Mouse (Mus musculus): Measurements from ENCODE around the gene Arl3.

DNA sequence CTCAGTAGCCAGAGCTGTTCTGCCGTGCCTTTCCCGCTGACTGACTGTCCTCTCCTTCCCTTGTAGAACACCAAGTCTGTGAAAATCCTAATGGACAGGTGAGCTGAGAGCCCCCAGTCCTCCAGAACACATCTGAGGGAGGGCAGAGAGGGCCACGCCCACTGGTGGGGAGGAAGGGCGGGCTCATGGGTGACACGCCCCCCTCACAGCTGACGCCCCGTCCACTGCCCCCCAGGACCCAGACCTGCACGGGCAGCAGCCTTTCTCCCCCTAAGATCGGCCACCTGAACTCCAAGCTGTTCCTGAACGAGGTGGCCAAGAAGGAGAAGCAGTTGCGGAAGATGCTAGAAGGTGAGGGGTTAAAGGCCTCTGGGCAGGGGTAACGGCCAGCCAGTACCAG is 58.6 kb downstream of the Arl3 start:
- TF ChIP-seq ZNF384 (IDR thresholded peaks at IDR 0.05; ENCODE audit: low read depth, low read length): no peak
- TF ChIP-seq CHD2 (IDR thresholded peaks at IDR 0.05; ENCODE audit: low read depth, low read length): no peak
- TF ChIP-seq HCFC1 (IDR thresholded peaks at IDR 0.05; ENCODE audit: borderline replicate concordance, insufficient read depth, low read length): no peak
- no peak for TF ChIP-seq MAFK (IDR thresholded peaks at IDR 0.05; ENCODE audit: insufficient read depth, low read depth, low read length)
- TF ChIP-seq ZC3H11A (IDR thresholded peaks at IDR 0.05; ENCODE audit: borderline replicate concordance, low read depth, low read length): no peak

Data from ES-E14 (cell line).